Mouse (Mus musculus): Measurements from ENCODE around the gene Elof1.
"Not testable (repeated sequence)": the region's sequence is repeated elsewhere in the genome, so short reads cannot be mapped to it uniquely, and the experiment has no call there.

Elof1 gene

GRCm38 (mm10) chr9:22092746-22093145 is 24.2 kb downstream of the Elof1 start:
- no peak for DNase-seq (ENCODE audit: low spot score in 2 of 2)

GRCm38 (mm10) chr9:22089986-22090385 is 27.0 kb downstream of the Elof1 start:
- no peak for DNase-seq (ENCODE audit: low spot score in 2 of 2)

GRCm38 (mm10) chr9:22089281-22089680 is 27.7 kb downstream of the Elof1 start:
- no peak for DNase-seq (ENCODE audit: low spot score in 2 of 2)

- DNase-seq (ENCODE audit: low spot score in 2 of 2), result no peak
These were observed 29.8 kb downstream of the Elof1 start for GRCm38 (mm10) chr9:22087034-22087618.

- no peak for DNase-seq (ENCODE audit: low spot score in 2 of 2)
These were observed 31.0 kb downstream of the Elof1 start for GRCm38 (mm10) chr9:22086012-22086411.

GRCm38 (mm10) chr9:22085022-22085834 is 31.7 kb downstream of the Elof1 start, which contains the start of gene Ecsit:
Ecsit (minus strand) TSS chr9:22085438.
- DNase-seq (ENCODE audit: low spot score in 2 of 2), result peak; percentile 98 to 99

- DNase-seq (ENCODE audit: low spot score in 2 of 2), result no peak
These were observed 32.3 kb downstream of the Elof1 start for GRCm38 (mm10) chr9:22084667-22085021.

GRCm38 (mm10) chr9:22076223-22076622 is 40.7 kb downstream of the Elof1 start:
- DNase-seq (ENCODE audit: low spot score in 2 of 2), result no peak

- not testable (repeated sequence) for DNase-seq (ENCODE audit: low spot score in 2 of 2)
These were observed 41.2 kb downstream of the Elof1 start for GRCm38 (mm10) chr9:22075778-22076177.

- peak in 1 of 2 experiments; percentile 53 for DNase-seq (ENCODE audit: low spot score in 2 of 2)
These were observed 44.7 kb downstream of the Elof1 start for GRCm38 (mm10) chr9:22072276-22072675.

- DNase-seq (ENCODE audit: low spot score in 2 of 2), result peak; percentile 98 to 99
These were observed 46.0 kb downstream of the Elof1 start, which contains the start of the genes Gm49318 and Zfp653 for GRCm38 (mm10) chr9:22070791-22071573. Gm49318 (minus strand) TSS chr9:22071259. Zfp653 (minus strand) TSS chr9:22071376.

- DNase-seq (ENCODE audit: low spot score in 2 of 2), result no peak
These were observed 47.0 kb downstream of the Elof1 start for GRCm38 (mm10) chr9:22069881-22070553.

GRCm38 (mm10) chr9:22067195-22067594 is 49.8 kb downstream of the Elof1 start:
- DNase-seq (ENCODE audit: low spot score in 2 of 2), result no peak

- DNase-seq (ENCODE audit: low spot score in 2 of 2), result peak in 1 of 2 experiments; percentile 66
These were observed 50.5 kb downstream of the Elof1 start for GRCm38 (mm10) chr9:22066433-22066832.

GRCm38 (mm10) chr9:22065642-22066041 is 51.3 kb downstream of the Elof1 start:
- DNase-seq (ENCODE audit: low spot score in 2 of 2), result no peak

GRCm38 (mm10) chr9:22064341-22064740 is 52.6 kb downstream of the Elof1 start:
- peak; percentile 50 to 62 for DNase-seq (ENCODE audit: low spot score in 2 of 2)
